Mouse (Mus musculus) kidney, embryonic 15.5 days (tissue): ENCODE data around the gene Rgr. TPM values are rescaled to one million over a fixed set of nuclear protein-coding genes. Genes with fewer than 3 reads are reported as not detected.

Experiments
- ATAC-seq: fragments of 200-750 bp; cut with Nextera tagmentation; replicated peaks from 2 replicates; pipeline ENCODE4 v1.8.0; 2017; ENCODE audit warnings: moderate TSS enrichment; ENCODE audit not compliant: low FRiP score
- H3K27ac ChIP-seq: fragments of 300-500 bp; sonication (generic); 2 replicates; pipeline ENCODE4 v1.5.1; 2015; ENCODE audit warnings: mild to moderate bottlenecking, inconsistent platforms
- H3K27me3 ChIP-seq: fragments of 300-500 bp; sonication (generic); 2 replicates; pipeline ENCODE4 v1.6.1; 2015; ENCODE audit warnings: inconsistent platforms
- H3K36me3 ChIP-seq: fragments of 300-500 bp; sonication (generic); 2 replicates; pipeline ENCODE4 v1.6.1; 2015; ENCODE audit warnings: inconsistent platforms
- H3K4me1 ChIP-seq: fragments of 300-500 bp; sonication (generic); 2 replicates; pipeline ENCODE4 v1.6.1; 2015; ENCODE audit warnings: inconsistent platforms
- H3K4me2 ChIP-seq: fragments of 300-500 bp; sonication (generic); 2 replicates; pipeline ENCODE4 v1.6.1; 2015; ENCODE audit warnings: moderate library complexity, mild to moderate bottlenecking, inconsistent platforms
- H3K4me3 ChIP-seq: fragments of 300-500 bp; sonication (generic); replicated peaks from 2 replicates; pipeline ENCODE4 v1.5.1; 2015; ENCODE audit warnings: mild to moderate bottlenecking, inconsistent platforms
- H3K9ac ChIP-seq: fragments of 300-500 bp; sonication (generic); 2 replicates; pipeline ENCODE4 v1.6.1; 2015; ENCODE audit warnings: mild to moderate bottlenecking, inconsistent platforms
- H3K9me3 ChIP-seq: fragments of 300-500 bp; sonication (generic); replicated peaks from 2 replicates; pipeline ENCODE4 v1.6.1; 2016; ENCODE audit warnings: inconsistent platforms
- WGBS: fragments of 180-500 bp; shearing (Covaris S2); methylation state at CpG from one replicate; pipeline ENCODE4 v1.1.7; 2015; ENCODE audit warnings: mixed read lengths; 5-methylcytosine and 5-hydroxymethylcytosine counted together
- polyA plus RNA-seq: library from polyadenylated mRNA; unstranded; fragments of >200 nt; fragmentation: Nextera tagmentation; extraction: Ambion mirVana; gene quantifications from 2 replicates; pipeline ENCODE4 v1.2.1, GENCODE M21; 2015

Rgr gene
- not detected in 2 replicates for polyA plus RNA-seq

DNA sequence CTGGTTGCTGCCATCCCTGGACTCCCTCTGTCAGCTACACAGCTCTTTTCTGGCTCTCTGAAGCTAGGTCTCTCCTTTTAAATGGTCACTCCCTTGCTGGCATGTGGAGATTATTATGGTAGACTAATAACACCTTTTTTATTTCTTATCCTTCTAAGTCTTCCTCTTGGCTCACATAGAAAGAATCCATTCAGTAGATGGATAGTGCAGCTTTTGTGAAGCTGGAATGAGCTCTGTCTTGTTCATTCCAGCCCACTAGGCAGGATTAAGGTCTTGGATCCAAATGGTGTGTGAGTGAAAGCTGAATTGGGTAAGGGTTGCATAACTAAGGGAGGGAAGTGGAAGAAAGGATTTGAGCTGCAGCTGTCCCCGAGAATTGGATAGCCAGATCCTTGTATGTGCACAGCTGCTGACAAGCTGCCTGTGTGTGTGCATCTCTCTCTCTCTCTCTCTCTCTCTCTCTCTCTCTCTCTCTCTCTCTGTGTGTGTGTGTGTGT, at the start of gene Rgr:
Gene Rgr, minus strand, starts transcription at position 51 of the 497 bp plus-strand sequence.
- Histone ChIP-seq H3K9me3 (no peaks in the 10 kb centered on the region), H3K27me3 (no peaks in the 10 kb centered on the region), H3K27ac (no peak within 1 kb of the TSS), H3K36me3 (no peaks in the 10 kb centered on the region), H3K4me1 (no peaks in the 10 kb centered on the region), H3K9ac (no peak within 1 kb of the TSS), H3K4me3 (no peak within 1 kb of the TSS), H3K4me2 (no peak within 1 kb of the TSS)
- ATAC-seq = no peak
- 78% methylated on average over 1 of the region's 1 CpGs for WGBS

DNA sequence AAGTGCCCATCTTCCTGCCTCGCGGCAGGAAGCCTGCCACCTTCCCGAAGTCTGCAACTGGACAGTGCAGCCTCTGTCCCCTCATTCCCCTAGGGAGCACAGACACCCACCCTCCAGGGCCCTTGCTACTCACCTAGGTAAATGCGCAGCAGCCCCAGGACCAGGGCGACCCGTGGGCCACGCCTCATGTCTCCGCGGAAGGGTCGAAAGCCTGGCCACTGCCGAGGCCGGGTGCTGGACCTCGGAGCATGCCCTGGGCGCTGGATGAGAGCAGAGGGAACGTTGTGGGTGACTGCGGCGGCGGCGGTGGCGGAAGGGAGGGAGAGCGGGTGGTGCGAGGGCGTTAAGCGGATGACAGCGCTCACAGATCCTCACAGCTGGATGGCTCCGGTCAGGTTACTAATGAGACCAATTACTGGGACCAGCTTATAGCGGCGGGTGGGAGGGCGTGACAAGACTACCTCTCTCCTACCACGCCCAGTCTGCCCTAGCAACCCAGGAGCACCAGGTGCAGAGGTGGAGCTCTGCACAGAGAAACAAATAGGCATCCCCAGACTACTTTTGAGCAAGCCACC, 49.3 kb upstream of the Rgr start, which contains the start of gene Cdhr1:
Gene Cdhr1, minus strand, starts transcription at position 392 of the 575 bp plus-strand sequence.
- H3K4me3 ChIP-seq = peak within 1 kb of the TSS; percentile 26
- H3K36me3 ChIP-seq = no peaks in the 10 kb centered on the region
- H3K4me1 ChIP-seq = peaks cover 16% of the 10 kb centered on the region
- peak; percentile 92 for ATAC-seq
- H3K9me3 ChIP-seq = no peaks in the 10 kb centered on the region
- H3K27ac ChIP-seq = no peak within 1 kb of the TSS
- peaks cover 43% of the 10 kb centered on the region for H3K27me3 ChIP-seq
- WGBS = 0% methylated on average over 30 of the region's 30 CpGs
- H3K9ac ChIP-seq = no peak within 1 kb of the TSS
- peak within 1 kb of the TSS; percentile 61 for H3K4me2 ChIP-seq

DNA sequence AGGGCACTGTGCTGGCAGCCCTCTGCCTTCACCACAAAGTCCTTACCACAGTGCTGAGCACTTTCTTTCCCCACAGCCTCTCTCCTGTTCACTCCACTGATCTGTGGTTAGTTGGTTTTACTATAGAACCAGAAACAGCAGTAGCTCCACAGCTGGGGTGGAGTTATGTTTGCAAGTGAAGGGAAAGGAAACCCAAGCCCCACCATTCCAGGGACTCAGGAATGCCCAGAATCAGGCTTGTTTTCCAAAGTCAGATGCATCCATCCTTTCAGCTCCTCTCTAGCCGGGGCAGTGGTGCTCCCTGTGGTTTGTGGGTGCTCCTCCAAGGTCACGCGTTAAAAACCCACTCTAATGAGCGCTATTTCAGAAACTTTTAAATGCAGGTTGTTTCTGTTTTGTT, 46.8 kb upstream of the Rgr start:
- Histone ChIP-seq H3K4me1 (peaks cover 16% of the 10 kb centered on the region), H3K27ac (no peak overlapping the region), H3K4me3 (no peak overlapping the region), H3K4me2 (no peak overlapping the region), H3K27me3 (peaks cover 39% of the 10 kb centered on the region), H3K9ac (no peak overlapping the region), H3K9me3 (no peaks in the 10 kb centered on the region), H3K36me3 (no peaks in the 10 kb centered on the region)
- ATAC-seq = no peak
- WGBS = 83% methylated on average over 4 of the region's 4 CpGs

DNA sequence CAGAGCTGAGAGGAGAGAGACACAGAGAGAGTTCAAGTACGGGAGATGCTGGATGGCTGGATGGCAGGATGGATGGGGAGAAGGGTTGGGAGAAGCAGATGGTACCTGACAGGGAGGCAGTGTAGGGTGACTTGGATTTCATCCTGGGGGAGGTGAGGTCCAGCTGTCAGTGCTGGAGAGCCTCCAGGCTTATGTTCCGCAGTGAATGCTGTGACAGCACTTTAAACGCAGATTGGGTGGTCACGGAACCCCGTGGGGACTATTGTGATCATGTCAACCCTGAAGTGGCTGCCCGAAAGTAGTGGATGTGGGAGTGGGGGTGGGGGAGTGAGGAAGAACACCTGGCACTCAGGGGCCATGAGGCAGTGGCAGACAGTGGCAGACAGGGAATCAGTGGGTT, 45.7 kb upstream of the Rgr start:
- Histone ChIP-seq H3K4me2 (no peak overlapping the region), H3K9me3 (no peaks in the 10 kb centered on the region), H3K4me3 (no peak overlapping the region), H3K9ac (no peak overlapping the region), H3K4me1 (peaks cover 16% of the 10 kb centered on the region), H3K27me3 (peaks cover 38% of the 10 kb centered on the region), H3K27ac (no peak overlapping the region), H3K36me3 (no peaks in the 10 kb centered on the region)
- 41% methylated on average over 6 of the region's 6 CpGs for WGBS
- 0 out of 2 replicates have a peak, but pooled peaks have one; percentile 40 for ATAC-seq

DNA sequence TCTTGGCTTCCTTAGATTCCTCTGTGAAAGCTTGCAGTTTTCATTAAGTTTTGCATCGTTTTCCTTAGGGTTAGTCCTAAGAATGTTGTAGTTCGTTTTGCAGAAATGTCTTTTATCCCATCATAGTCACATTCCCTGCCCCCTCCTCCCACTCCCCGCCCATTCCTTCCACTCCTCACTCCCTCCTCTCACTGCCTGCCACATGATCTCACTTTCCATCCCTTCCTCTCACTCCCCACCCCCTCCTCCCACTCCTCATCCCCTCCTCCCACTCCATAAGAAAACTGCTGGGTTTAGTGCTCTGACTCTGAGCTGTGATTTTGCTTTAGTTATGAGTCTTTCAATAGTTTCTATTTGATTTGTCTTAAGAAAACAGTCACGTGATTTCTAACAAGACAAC, 35.0 kb upstream of the Rgr start:
- H3K4me1 ChIP-seq = no peaks in the 10 kb centered on the region
- ATAC-seq = peak; percentile 75
- H3K4me2 ChIP-seq = no peak overlapping the region
- WGBS = 22% methylated on average over 4 of the region's 4 CpGs
- H3K27ac ChIP-seq = no peak overlapping the region
- H3K9me3 ChIP-seq = no peaks in the 10 kb centered on the region
- no peak overlapping the region for H3K9ac ChIP-seq
- H3K4me3 ChIP-seq = no peak overlapping the region
- no peaks in the 10 kb centered on the region for H3K27me3 ChIP-seq
- H3K36me3 ChIP-seq = no peaks in the 10 kb centered on the region

DNA sequence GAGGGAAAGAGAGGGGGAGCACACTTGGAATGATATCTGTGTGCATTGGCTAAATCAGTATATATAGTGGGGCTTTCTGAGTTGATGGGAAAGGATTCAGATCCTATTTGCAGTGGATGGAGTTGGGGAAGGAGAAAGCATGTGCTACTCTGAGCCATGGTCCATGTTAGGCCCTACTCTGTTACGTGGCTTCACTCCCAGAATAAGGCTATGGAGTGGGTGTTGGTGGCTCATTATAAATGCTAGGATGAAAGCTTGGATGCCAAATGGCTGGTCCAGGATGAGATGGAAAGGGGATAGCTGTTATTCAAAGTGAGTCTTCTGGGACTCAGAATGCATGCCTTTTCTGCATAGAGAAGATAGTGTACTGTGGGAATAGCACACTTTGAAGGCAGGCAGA, 32.0 kb upstream of the Rgr start:
- H3K4me3 ChIP-seq = no peak overlapping the region
- no peaks in the 10 kb centered on the region for H3K4me1 ChIP-seq
- no peaks in the 10 kb centered on the region for H3K9me3 ChIP-seq
- WGBS = 88% methylated on average over 1 of the region's 1 CpGs
- no peak for ATAC-seq
- no peak overlapping the region for H3K27ac ChIP-seq
- no peaks in the 10 kb centered on the region for H3K36me3 ChIP-seq
- H3K9ac ChIP-seq = no peak overlapping the region
- H3K27me3 ChIP-seq = no peaks in the 10 kb centered on the region
- no peak overlapping the region for H3K4me2 ChIP-seq

DNA sequence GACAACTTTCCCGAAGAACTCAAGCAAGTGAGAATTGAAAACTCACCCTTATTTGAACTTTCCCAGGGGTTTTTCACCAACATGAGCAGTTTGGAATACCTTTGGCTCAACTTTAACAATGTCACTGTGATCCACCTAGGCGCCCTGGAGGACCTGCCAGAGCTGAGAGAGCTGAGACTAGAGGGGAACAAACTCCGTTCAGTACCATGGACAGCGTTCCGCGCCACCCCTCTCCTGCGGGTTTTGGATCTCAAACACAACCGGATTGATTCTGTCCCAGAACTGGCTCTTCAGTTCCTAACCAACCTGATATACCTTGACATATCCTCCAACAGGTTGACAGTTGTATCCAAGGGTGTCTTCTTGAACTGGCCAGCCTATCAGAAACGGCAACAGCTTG, 19.8 kb upstream of the Rgr start:
- no peaks in the 10 kb centered on the region for H3K36me3 ChIP-seq
- H3K4me3 ChIP-seq = no peak overlapping the region
- no peaks in the 10 kb centered on the region for H3K9me3 ChIP-seq
- H3K27me3 ChIP-seq = no peaks in the 10 kb centered on the region
- ATAC-seq = no peak
- H3K4me2 ChIP-seq = no peak overlapping the region
- H3K9ac ChIP-seq = no peak overlapping the region
- H3K27ac ChIP-seq = no peak overlapping the region
- no peaks in the 10 kb centered on the region for H3K4me1 ChIP-seq
- 19% methylated on average over 9 of the region's 9 CpGs for WGBS

DNA sequence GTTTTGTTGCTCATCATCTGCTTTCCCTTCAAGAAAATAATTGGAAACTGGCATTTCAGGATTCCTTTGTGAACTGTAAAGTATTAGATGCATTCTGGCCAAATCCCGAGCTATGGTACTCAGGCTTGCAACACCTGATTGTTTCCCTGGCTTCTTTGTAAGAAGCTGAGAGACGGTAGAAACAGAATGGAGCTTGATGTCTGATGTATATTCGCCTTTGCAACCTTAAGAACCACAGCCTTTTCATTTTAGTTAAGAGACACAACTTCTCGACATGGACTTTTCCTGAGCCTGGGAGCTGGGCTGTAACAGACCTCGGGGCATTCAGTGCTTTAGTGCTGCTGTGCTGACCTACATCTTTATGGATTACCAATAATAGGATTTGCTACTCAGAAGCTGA, 18.9 kb upstream of the Rgr start, which contains the start of gene Lrit2:
Gene Lrit2, plus strand, starts transcription at position 301 of the 400 bp plus-strand sequence.
- no peak within 1 kb of the TSS for H3K9ac ChIP-seq
- no peaks in the 10 kb centered on the region for H3K36me3 ChIP-seq
- no peaks in the 10 kb centered on the region for H3K27me3 ChIP-seq
- no peak within 1 kb of the TSS for H3K27ac ChIP-seq
- no peak within 1 kb of the TSS for H3K4me3 ChIP-seq
- H3K4me1 ChIP-seq = no peaks in the 10 kb centered on the region
- H3K4me2 ChIP-seq = no peak within 1 kb of the TSS
- no peak for ATAC-seq
- 83% methylated on average over 5 of the region's 5 CpGs for WGBS
- no peaks in the 10 kb centered on the region for H3K9me3 ChIP-seq

DNA sequence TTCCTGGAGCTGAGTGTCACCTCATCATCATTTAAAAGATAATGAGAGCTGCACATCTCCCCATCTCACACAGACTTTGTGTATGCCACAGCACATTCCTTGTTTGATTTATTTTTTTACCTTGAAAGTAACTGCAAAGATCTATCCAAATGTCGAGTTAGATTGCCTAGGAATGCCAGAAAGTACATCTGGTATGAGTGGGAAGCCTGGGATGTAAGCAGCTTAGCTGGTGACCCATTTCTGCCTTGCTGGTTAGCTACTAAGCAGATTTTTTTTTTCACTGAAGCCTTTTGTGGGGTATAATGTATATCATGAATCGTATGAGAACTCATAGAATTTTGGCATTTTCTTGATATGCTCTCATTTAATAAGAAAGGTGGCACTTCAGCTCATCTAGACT, 17.9 kb upstream of the Rgr start:
- no peak overlapping the region for H3K27ac ChIP-seq
- H3K4me1 ChIP-seq = no peaks in the 10 kb centered on the region
- H3K9ac ChIP-seq = no peak overlapping the region
- H3K4me3 ChIP-seq = no peak overlapping the region
- 69% methylated on average over 2 of the region's 2 CpGs for WGBS
- no peaks in the 10 kb centered on the region for H3K9me3 ChIP-seq
- ATAC-seq = no peak
- H3K36me3 ChIP-seq = no peaks in the 10 kb centered on the region
- H3K27me3 ChIP-seq = no peaks in the 10 kb centered on the region
- H3K4me2 ChIP-seq = no peak overlapping the region

DNA sequence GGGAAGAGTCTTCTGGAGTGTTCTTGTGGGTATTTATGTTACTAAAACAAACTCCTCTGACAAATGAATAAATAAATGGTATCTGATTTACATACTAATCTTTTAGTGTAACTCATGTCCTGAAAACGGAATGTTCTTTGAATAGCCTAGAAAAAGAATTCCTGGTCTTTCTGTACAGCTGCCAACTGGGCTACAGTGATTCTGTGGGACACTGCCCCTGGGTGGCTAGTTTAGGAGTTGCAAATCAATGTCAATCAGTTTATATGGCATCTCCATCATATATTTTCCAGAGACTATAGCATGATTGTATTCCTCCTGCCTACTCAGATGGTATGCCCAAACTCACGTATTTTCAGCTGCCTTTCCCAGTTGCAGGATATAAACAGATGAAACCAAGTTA, 16.1 kb upstream of the Rgr start:
- no peaks in the 10 kb centered on the region for H3K36me3 ChIP-seq
- no peaks in the 10 kb centered on the region for H3K27me3 ChIP-seq
- H3K27ac ChIP-seq = no peak overlapping the region
- H3K4me1 ChIP-seq = no peaks in the 10 kb centered on the region
- WGBS = 72% methylated on average over 2 of the region's 2 CpGs
- no peak overlapping the region for H3K4me2 ChIP-seq
- no peaks in the 10 kb centered on the region for H3K9me3 ChIP-seq
- no peak overlapping the region for H3K9ac ChIP-seq
- no peak for ATAC-seq
- H3K4me3 ChIP-seq = no peak overlapping the region

DNA sequence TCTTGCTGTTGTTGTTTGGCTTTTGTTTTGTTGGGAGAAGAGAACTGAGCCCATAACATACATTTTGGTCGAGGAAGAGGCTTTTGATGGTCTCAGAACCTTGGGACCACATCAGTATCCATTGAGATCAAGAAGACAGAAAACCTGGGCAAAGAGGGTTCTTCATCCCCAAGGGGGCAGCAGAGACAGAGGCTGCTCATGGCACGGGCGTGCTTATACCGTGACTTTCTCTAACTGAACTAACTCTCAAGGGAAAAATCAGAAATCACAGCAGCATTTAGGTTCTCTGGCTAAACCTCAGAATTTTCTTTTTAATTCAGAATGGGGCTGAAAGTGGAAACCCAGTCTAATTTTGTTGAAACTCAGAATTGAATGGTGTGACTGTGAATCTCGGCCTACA, 14.3 kb downstream of the Rgr start:
- WGBS = 39% methylated on average over 5 of the region's 5 CpGs
- H3K4me1 ChIP-seq = no peaks in the 10 kb centered on the region
- H3K27ac ChIP-seq = no peak overlapping the region
- no peaks in the 10 kb centered on the region for H3K36me3 ChIP-seq
- no peak overlapping the region for H3K4me2 ChIP-seq
- H3K9ac ChIP-seq = no peak overlapping the region
- H3K9me3 ChIP-seq = no peaks in the 10 kb centered on the region
- H3K4me3 ChIP-seq = no peak overlapping the region
- H3K27me3 ChIP-seq = no peaks in the 10 kb centered on the region
- no peak for ATAC-seq

DNA sequence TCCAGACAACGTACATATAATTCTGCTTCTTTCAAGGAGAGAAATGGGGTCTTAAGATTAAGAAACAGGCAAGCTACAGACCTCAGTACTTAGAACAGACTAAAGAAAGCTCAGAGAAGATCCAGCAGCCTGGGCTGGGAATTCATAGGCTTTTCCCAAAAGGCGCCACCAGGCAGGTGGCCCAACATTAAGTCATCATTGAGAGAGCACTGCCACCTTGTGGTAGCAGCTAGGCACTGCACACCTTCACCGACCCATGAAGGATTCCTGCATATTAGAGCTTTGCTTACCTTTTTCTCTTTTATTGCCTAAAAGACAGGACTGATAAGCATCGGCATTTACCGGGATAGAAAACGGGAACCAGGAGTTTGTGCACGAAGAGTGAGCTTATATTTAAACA, 15.5 kb downstream of the Rgr start:
- Histone ChIP-seq H3K27me3 (no peaks in the 10 kb centered on the region), H3K36me3 (no peaks in the 10 kb centered on the region), H3K4me1 (no peaks in the 10 kb centered on the region), H3K27ac (no peak overlapping the region), H3K9me3 (no peaks in the 10 kb centered on the region), H3K4me3 (no peak overlapping the region), H3K4me2 (no peak overlapping the region), H3K9ac (no peak overlapping the region)
- no peak for ATAC-seq
- WGBS = 16% methylated on average over 7 of the region's 7 CpGs
